Mouse (Mus musculus) ES-E14 (cell line): ENCODE results near the gene Cfap97d2. TPM values are rescaled to one million over a fixed set of nuclear protein-coding genes. Genes with fewer than 3 reads are reported as not detected.

Experiments used
- DNase-seq: peaks from one replicate; pipeline ENCODE4 v3.0.0-alpha.2; 2013; ENCODE audit warnings: low read depth, low spot score
- H3K27ac ChIP-seq: 2 replicates; pipeline ENCODE4 v1.5.1; 2012; ENCODE audit warnings: low read depth, mild to moderate bottlenecking, low read length, moderate library complexity, mixed read lengths; ENCODE audit not compliant: poor library complexity, insufficient read depth, severe bottlenecking
- H3K36me3 ChIP-seq: 2 replicates; pipeline ENCODE4 v1.6.1; 2012; ENCODE audit warnings: mild to moderate bottlenecking, low read length, moderate library complexity, mixed read lengths; ENCODE audit not compliant: control insufficient read depth, poor library complexity, insufficient read depth, severe bottlenecking
- H3K4me1 ChIP-seq, 2 experiments: fragments of 150-350 bp in 1 of 2; sonication (generic) in 1 of 2; 2 replicates each; pipeline ENCODE4 v1.6.1; 2012; ENCODE audit warnings: low read length in 2 of 2, mild to moderate bottlenecking in 1 of 2, mixed read lengths in 1 of 2; ENCODE audit not compliant: control insufficient read depth in 2 of 2, insufficient read depth in 2 of 2, poor library complexity in 1 of 2
- H3K4me3 ChIP-seq, 2 experiments: fragments of 150-350 bp in 1 of 2; sonication (generic) in 1 of 2; 2 replicates each; pipeline ENCODE4 v1.5.1; 2012; ENCODE audit warnings: low read length in 2 of 2, low read depth in 1 of 2, mild to moderate bottlenecking in 1 of 2, mixed read lengths in 1 of 2; ENCODE audit not compliant: insufficient read depth in 1 of 2, poor library complexity in 1 of 2, severe bottlenecking in 1 of 2
- H3K9ac ChIP-seq: 2 replicates; pipeline ENCODE4 v1.6.1; 2012; ENCODE audit warnings: low read depth, mild to moderate bottlenecking, low read length, mixed read lengths; ENCODE audit not compliant: poor library complexity, insufficient read depth, severe bottlenecking
- H3K9me3 ChIP-seq: fragments of 150-350 bp; sonication (generic); 2 replicates; pipeline ENCODE4 v1.6.1; 2012; ENCODE audit warnings: low read depth, mild to moderate bottlenecking, low read length; ENCODE audit not compliant: control insufficient read depth, insufficient read depth
- CHD2 ChIP-seq: IDR thresholded peaks from 2 replicates; pipeline ENCODE4 v1.6.1; 2014; ENCODE audit warnings: mild to moderate bottlenecking, low read depth, low read length, inconsistent platforms
- HCFC1 ChIP-seq: IDR thresholded peaks from 2 replicates; pipeline ENCODE4 v1.6.1; 2012; ENCODE audit warnings: low read length, inconsistent platforms, borderline replicate concordance; ENCODE audit not compliant: insufficient read depth
- MAFK ChIP-seq: IDR thresholded peaks from 2 replicates; pipeline ENCODE4 v1.6.1; 2014; ENCODE audit warnings: mild to moderate bottlenecking, low read depth, low read length, inconsistent platforms; ENCODE audit not compliant: insufficient read depth
- ZC3H11A ChIP-seq: IDR thresholded peaks from 2 replicates; pipeline ENCODE4 v1.6.1; 2012; ENCODE audit warnings: low read depth, mild to moderate bottlenecking, inconsistent platforms, low read length, borderline replicate concordance
- ZNF384 ChIP-seq: IDR thresholded peaks from 2 replicates; pipeline ENCODE4 v1.6.1; 2012; ENCODE audit warnings: low read depth, low read length, inconsistent platforms
- in situ Hi-C, 2 experiments: fragments of 600-800 bp; cut with MboI; formaldehyde crosslinking; loops; one replicate each; pipeline ENCODE4 v1.15.1; 2025; ENCODE audit warnings: low sequenced_read_pairs in 2 of 2, inconsistent platforms in 1 of 2; ENCODE audit not compliant: unreplicated experiment in 2 of 2
- total RNA-seq: library from RNA; depleted of rRNA; stranded (reverse); fragments of 300-350 nt; gene quantifications from 2 replicates; pipeline ENCODE4 v1.2.3, GENCODE M21; 2012

Gene Cfap97d2
- total RNA-seq, 1 experiment, result not detected

DNA sequence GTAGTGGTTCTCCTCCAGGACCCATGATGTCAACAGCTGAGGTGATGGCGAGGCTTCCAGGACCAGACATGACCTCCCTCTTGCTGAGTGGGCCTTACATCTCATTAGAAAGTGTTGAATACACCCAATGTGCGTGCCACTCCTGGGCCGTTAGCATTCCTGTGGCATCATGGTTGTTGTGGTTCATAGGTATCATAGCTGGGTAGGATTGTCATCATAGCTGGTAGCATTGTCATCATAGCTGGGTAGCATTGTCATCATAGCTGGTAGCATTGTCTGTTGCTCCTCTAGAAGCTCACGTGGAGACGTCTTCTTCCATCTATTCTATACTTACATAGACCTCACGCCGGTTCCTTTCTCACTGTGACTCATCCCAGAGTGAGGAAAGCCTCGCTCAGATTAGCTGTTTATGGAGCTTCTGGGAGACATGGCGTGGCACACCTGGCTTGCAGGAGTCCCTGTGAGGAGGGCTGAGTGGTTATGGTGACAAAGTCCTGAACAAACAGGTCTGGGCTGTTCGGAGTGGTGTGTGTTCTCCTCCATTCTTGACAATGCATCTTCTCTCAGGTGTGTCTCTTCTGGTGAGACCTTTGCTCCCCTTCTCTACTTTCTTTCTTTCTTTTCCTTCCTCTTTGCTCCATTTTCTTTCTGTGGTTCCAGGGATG, 10.4 kb upstream of the Cfap97d2 start:
- in situ Hi-C loops, result no loop called here
- Histone ChIP-seq H3K4me3 (no peak overlapping the region), H3K9me3 (no peaks in the 10 kb centered on the region), H3K36me3 (no peaks in the 10 kb centered on the region), H3K4me1 (no peaks in the 10 kb centered on the region), H3K9ac (no peak overlapping the region), H3K27ac (no peak overlapping the region)
- TF ChIP-seq MAFK (no peak), CHD2 (no peak), ZC3H11A (no peak), HCFC1 (no peak), ZNF384 (no peak)
- DNase-seq, result no peak

DNA sequence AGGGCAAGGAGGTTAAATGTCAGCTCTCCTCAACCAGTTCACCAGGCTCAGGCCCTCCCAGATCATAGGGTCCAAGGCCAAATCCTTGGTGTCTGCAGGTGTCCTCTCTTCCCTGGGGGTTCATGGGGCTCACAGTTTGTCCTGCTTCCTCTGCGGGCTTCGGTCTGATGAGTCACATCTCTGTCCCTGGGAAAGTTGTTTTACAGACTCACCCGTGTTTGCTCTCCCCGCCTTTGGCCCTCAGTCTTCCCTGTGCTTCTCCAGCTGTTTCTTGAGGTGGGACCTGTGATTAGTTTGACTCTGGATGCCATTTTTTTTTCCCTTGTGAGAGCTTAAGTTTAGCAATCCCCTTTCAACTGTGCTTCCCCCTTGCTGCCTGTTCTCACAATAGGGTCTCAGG, 9.5 kb upstream of the Cfap97d2 start:
- no peak for DNase-seq
- H3K27ac ChIP-seq, result no peak overlapping the region
- in situ Hi-C loops, result no loop called here

DNA sequence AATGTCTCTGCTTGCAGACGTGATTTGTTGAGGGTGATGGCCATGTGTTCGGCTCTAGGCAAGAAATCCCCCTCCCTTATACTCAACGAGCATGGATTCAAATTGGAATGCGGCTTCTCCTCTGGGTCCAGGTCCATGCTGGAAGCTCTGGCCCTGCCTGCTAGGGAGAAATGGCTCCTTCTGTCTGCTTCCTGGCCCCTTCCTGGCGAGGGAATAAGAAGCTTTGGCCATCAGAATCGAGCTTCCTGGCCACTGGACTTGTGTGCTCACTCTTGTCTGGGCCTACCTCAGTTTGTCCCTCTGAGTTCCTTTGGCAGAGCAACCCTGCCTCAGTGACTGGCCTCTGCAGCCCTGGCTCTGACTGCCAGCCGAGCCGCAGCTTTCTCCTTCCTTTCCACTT, 8.5 kb upstream of the Cfap97d2 start:
- in situ Hi-C loops, result no loop called here
- no peak overlapping the region for H3K27ac ChIP-seq

More for the DNA sequence above, 9.5 kb upstream of the Cfap97d2 start:
- no peak overlapping the region for H3K9ac ChIP-seq
- H3K9me3 ChIP-seq, result no peaks in the 10 kb centered on the region
- no peaks in the 10 kb centered on the region for H3K36me3 ChIP-seq
- H3K4me1 ChIP-seq, result no peaks in the 10 kb centered on the region
- H3K4me3 ChIP-seq, result no peak overlapping the region
- TF ChIP-seq CHD2, result no peak
- TF ChIP-seq MAFK, result no peak
- TF ChIP-seq HCFC1, result no peak
- no peak for TF ChIP-seq ZC3H11A
- TF ChIP-seq ZNF384, result no peak

DNA sequence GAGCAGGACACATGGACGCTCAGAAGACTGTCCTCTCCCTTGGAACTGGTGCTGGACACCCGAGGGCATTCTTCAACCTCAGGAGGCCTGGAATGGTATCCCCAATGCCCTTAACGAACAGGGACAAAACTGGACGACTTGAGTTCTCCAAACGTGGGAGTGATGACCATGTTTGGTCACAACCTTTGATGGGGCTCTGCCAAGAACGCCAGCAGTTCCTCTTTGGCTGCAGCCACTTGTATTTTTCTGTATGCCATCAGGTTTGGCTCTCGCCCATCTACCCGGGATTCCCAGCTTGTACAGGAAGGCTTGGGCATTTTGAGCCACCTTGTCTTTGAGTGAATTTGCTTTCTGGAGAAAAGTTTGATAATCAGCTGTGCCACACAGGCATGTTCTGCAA, 8.0 kb upstream of the Cfap97d2 start:
- no peak for DNase-seq
- H3K27ac ChIP-seq, result no peak overlapping the region
- H3K4me1 ChIP-seq, result no peaks in the 10 kb centered on the region
- TF ChIP-seq HCFC1 (no peak), CHD2 (no peak), ZC3H11A (no peak), ZNF384 (no peak), MAFK (no peak)
- no peaks in the 10 kb centered on the region for H3K9me3 ChIP-seq
- in situ Hi-C loops, result no loop called here
- H3K36me3 ChIP-seq, result no peaks in the 10 kb centered on the region
- no peak overlapping the region for H3K9ac ChIP-seq
- no peak overlapping the region for H3K4me3 ChIP-seq

More for the DNA sequence above, 8.5 kb upstream of the Cfap97d2 start:
- H3K4me1 ChIP-seq, result no peaks in the 10 kb centered on the region
- no peak overlapping the region for H3K9ac ChIP-seq
- no peaks in the 10 kb centered on the region for H3K9me3 ChIP-seq
- no peak for DNase-seq
- TF ChIP-seq ZNF384 (no peak), HCFC1 (no peak), CHD2 (no peak), ZC3H11A (no peak), MAFK (no peak)
- H3K36me3 ChIP-seq, result no peaks in the 10 kb centered on the region
- no peak overlapping the region for H3K4me3 ChIP-seq
